Mouse (Mus musculus): ENCODE data around the gene Adipoq. TPM values are rescaled to one million over a fixed set of nuclear protein-coding genes. Genes with fewer than 3 reads are reported as not detected.

The Adipoq gene
- polyA plus RNA-seq (2015; fragmentation: Nextera tagmentation; extraction: Ambion mirVana): 44.5 and 447 TPM in 2 replicates

DNA sequence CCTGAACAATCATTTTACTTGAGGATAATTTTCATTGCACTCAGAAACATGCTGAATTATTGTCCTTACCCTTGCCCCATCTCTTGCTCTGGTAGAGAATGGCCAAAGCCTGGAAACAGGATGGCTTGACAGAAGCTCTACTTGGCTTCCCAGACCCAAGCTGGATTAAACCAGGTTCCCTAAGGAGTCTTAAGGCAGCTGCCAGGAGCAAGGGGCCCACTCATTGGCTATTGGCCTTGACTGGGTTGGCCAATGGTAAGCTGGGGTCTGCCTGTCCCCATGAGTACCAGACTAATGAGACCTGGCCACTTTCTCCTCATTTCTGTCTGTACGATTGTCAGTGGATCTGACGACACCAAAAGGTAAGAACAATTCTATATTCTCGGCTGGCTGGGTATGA is at the start of gene Adipoq:
Gene Adipoq (plus strand): TSS at position 257 of the 400 bp plus-strand sequence.

DNA sequence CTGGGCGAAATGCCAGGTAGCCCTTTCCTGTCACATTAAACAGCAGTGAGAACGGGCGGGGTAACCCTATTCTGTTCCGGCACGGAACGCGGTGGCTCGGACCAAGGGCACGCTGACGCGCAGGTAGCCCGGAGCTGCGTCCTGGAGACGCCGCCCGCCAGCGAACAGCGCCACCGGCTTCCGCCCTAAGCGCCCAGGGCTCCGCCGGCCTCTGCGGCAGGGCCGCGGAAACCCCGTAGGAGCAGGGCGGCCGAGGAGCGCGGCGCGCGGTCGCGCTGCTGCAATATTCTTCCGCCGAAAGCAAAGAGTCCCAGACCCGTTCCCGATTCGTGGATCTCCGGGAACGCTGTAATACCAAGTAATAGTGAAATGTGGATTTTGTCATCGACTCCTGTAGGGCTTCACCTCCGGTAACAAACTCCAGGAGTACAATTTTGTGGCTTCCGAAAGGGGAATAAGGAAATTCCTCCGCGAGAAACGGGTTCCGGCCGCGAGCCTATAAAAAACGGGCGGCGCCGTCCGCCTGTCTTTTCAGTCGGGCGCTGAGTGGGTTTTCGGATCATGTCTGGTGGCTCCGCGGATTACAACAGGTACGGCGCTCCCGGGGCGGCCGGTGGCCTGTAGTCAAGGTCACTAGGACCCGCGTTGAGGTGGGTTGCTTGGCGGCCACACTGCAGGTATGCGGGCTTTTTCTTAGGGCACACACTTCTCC is 38.9 kb upstream of the Adipoq start, which contains the start of gene Eif4a2:
Gene Eif4a2 (plus strand): TSS at position 214 of the 712 bp plus-strand sequence.

DNA sequence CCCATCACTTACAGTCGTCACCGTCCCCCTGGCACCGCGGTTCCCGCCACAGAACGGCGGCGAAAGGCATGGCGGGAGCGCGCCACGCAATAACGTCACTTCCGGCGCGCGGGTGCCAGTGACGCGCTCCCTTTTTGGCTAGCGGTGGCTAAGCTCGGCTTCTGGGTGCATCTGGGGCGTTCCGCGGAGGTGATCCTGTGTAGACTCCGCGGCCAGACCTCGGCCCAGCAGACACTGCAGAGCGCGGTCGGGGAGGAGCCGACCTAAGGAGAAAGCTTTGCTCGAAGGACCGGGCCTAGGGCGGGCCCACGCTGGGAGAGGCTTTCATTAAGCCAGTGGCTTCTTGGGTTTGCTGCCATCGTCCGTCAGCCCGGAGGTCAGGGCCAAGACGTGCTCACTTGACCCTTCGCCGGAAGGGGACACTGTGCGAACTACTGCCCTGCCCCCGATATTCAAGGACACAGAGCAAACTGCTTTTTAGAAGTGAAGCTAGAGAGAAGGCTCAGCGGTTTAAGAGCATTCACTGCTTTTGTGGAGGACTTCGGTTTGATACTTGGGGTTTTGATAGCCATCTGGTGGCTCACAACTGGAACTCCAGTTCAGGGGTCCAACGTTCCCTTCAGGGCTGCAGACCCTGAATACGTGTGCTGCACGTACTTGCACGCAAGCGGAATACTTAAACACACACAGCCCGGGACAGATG is 18.5 kb upstream of the Adipoq start, which contains the start of gene Rfc4:
Gene Rfc4 (minus strand): TSS at position 65 of the 703 bp plus-strand sequence.

Small RNA genes within 50 kb of the gene (microRNA-seq; reads per million reads assigned to microRNA genes)
- gene Gm49346: 0 reads per million in 2 experiments

Other genes starting within 250 kb of the Adipoq start
- gene Fetub, start 228.2 kb upstream of the Adipoq start, polyA plus RNA-seq (2015; fragmentation: Nextera tagmentation; extraction: Ambion mirVana): 0.15 and 0.19 TPM in 2 replicates
- gene Hrg, start 195.5 kb upstream of the Adipoq start, polyA plus RNA-seq (2015; fragmentation: Nextera tagmentation; extraction: Ambion mirVana): 0.17 and 0.27 TPM in 2 replicates
- gene Kng2, start 117.1 kb upstream of the Adipoq start, polyA plus RNA-seq (2015; fragmentation: Nextera tagmentation; extraction: Ambion mirVana): 0.32 and 0.46 TPM in 2 replicates
- gene Kng1, start 88.7 kb upstream of the Adipoq start, polyA plus RNA-seq (2015; fragmentation: Nextera tagmentation; extraction: Ambion mirVana): 1.3 and 2.8 TPM in 2 replicates
- 135 and 147 TPM in 2 replicates for gene Eif4a2, start 39.1 kb upstream of the Adipoq start, polyA plus RNA-seq (2015; fragmentation: Nextera tagmentation; extraction: Ambion mirVana)
- 26.1 and 28.1 TPM in 2 replicates for gene Rfc4, start 18.8 kb upstream of the Adipoq start, polyA plus RNA-seq (2015; fragmentation: Nextera tagmentation; extraction: Ambion mirVana)
- 8.4 and 10.4 TPM in 2 replicates for gene St6gal1, start 78.2 kb downstream of the Adipoq start, polyA plus RNA-seq (2015; fragmentation: Nextera tagmentation; extraction: Ambion mirVana)